Mouse (Mus musculus) stomach, embryonic 15.5 days (tissue): Measurements from ENCODE around the gene Enpp6. TPM values are rescaled to one million over a fixed set of nuclear protein-coding genes. Genes with fewer than 3 reads are reported as not detected.

Experiments
- ATAC-seq: fragments of 200-750 bp; cut with Nextera tagmentation; 2 replicates; pipeline ENCODE4 v1.8.0; 2017; ENCODE audit warnings: low read depth, moderate number of reproducible peaks, moderate TSS enrichment; ENCODE audit not compliant: insufficient read depth, low FRiP score
- H3K27ac ChIP-seq: fragments of 300-500 bp; sonication (generic); 2 replicates; pipeline ENCODE4 v1.5.1; 2015; ENCODE audit warnings: mild to moderate bottlenecking, inconsistent platforms
- H3K27me3 ChIP-seq: fragments of 300-500 bp; sonication (generic); replicated peaks from 2 replicates; pipeline ENCODE4 v1.6.1; 2015; ENCODE audit warnings: inconsistent platforms
- H3K36me3 ChIP-seq: fragments of 300-500 bp; sonication (generic); 2 replicates; pipeline ENCODE4 v1.6.1; 2015; ENCODE audit warnings: inconsistent platforms
- H3K4me1 ChIP-seq: fragments of 300-500 bp; sonication (generic); 2 replicates; pipeline ENCODE4 v1.6.1; 2015; ENCODE audit warnings: inconsistent platforms
- H3K4me2 ChIP-seq: fragments of 300-500 bp; sonication (generic); 2 replicates; pipeline ENCODE4 v1.6.1; 2015; ENCODE audit warnings: mild to moderate bottlenecking, inconsistent platforms
- H3K4me3 ChIP-seq: fragments of 300-500 bp; sonication (generic); replicated peaks from 2 replicates; pipeline ENCODE4 v1.5.1; 2015; ENCODE audit warnings: inconsistent platforms
- H3K9ac ChIP-seq: fragments of 300-500 bp; sonication (generic); 2 replicates; pipeline ENCODE4 v1.6.1; 2015; ENCODE audit warnings: inconsistent platforms
- H3K9me3 ChIP-seq: fragments of 300-500 bp; sonication (generic); 2 replicates; pipeline ENCODE4 v1.6.1; 2016; ENCODE audit warnings: inconsistent platforms
- WGBS: fragments of 180-500 bp; shearing (Covaris S2); methylation state at CpG from one replicate; pipeline ENCODE4 v1.1.7; 2015; 5-methylcytosine and 5-hydroxymethylcytosine counted together
- polyA plus RNA-seq: library from polyadenylated mRNA; unstranded; fragments of >200 nt; fragmentation: Nextera tagmentation; extraction: Ambion mirVana; gene quantifications from 2 replicates; pipeline ENCODE4 v1.2.1, GENCODE M21; 2015

Enpp6 gene
- polyA plus RNA-seq, 1 experiment from 2014 or later = 0.77 TPM

- Histone ChIP-seq H3K4me1 (no peaks in the 10 kb centered on the region), H3K4me2 (no peak overlapping the region), H3K4me3 (no peak overlapping the region), H3K36me3 (no peaks in the 10 kb centered on the region), H3K27ac (no peak overlapping the region), H3K9ac (no peak overlapping the region), H3K27me3 (no peaks in the 10 kb centered on the region), H3K9me3 (no peaks in the 10 kb centered on the region)
- WGBS = 65% methylated on average over 14 of the region's 14 CpGs
- no peak for ATAC-seq
Observed at GRCm38 (mm10) chr8:46965812-46966211, 20.9 kb upstream of the Enpp6 start.

GRCm38 (mm10) chr8:46968721-46969120 is 18.0 kb upstream of the Enpp6 start:
- Histone ChIP-seq H3K36me3 (no peaks in the 10 kb centered on the region), H3K4me3 (no peak overlapping the region), H3K4me2 (no peak overlapping the region), H3K4me1 (no peaks in the 10 kb centered on the region), H3K27me3 (no peaks in the 10 kb centered on the region), H3K9me3 (no peaks in the 10 kb centered on the region), H3K9ac (no peak overlapping the region), H3K27ac (no peak overlapping the region)
- ATAC-seq = no peak
- 90% methylated on average over 3 of the region's 3 CpGs for WGBS

- H3K27me3 ChIP-seq = no peaks in the 10 kb centered on the region
- 59% methylated on average over 2 of the region's 2 CpGs for WGBS
- H3K27ac ChIP-seq = no peak overlapping the region
- no peaks in the 10 kb centered on the region for H3K4me1 ChIP-seq
- no peaks in the 10 kb centered on the region for H3K36me3 ChIP-seq
- H3K9me3 ChIP-seq = no peaks in the 10 kb centered on the region
- H3K4me3 ChIP-seq = no peak overlapping the region
- ATAC-seq = no peak
- H3K9ac ChIP-seq = no peak overlapping the region
- no peak overlapping the region for H3K4me2 ChIP-seq
Observed at GRCm38 (mm10) chr8:46969386-46969785, 17.3 kb upstream of the Enpp6 start.

GRCm38 (mm10) chr8:46977376-46977775 is 9.3 kb upstream of the Enpp6 start:
- WGBS = 71% methylated on average over 4 of the region's 4 CpGs
- no peak overlapping the region for H3K9ac ChIP-seq
- no peak overlapping the region for H3K4me3 ChIP-seq
- no peak overlapping the region for H3K27ac ChIP-seq
- no peaks in the 10 kb centered on the region for H3K9me3 ChIP-seq
- ATAC-seq = no peak
- H3K4me2 ChIP-seq = no peak overlapping the region
- no peaks in the 10 kb centered on the region for H3K27me3 ChIP-seq
- no peaks in the 10 kb centered on the region for H3K36me3 ChIP-seq
- H3K4me1 ChIP-seq = no peaks in the 10 kb centered on the region

- no peaks in the 10 kb centered on the region for H3K27me3 ChIP-seq
- no peak overlapping the region for H3K4me2 ChIP-seq
- no peak overlapping the region for H3K27ac ChIP-seq
- no peaks in the 10 kb centered on the region for H3K36me3 ChIP-seq
- no peak overlapping the region for H3K4me3 ChIP-seq
- no peak for ATAC-seq
- no peaks in the 10 kb centered on the region for H3K9me3 ChIP-seq
- WGBS = 69% methylated on average over 6 of the region's 6 CpGs
- H3K9ac ChIP-seq = no peak overlapping the region
- H3K4me1 ChIP-seq = no peaks in the 10 kb centered on the region
Observed at GRCm38 (mm10) chr8:46982166-46982565, 4.5 kb upstream of the Enpp6 start.

GRCm38 (mm10) chr8:46982770-46983169 is 3.9 kb upstream of the Enpp6 start:
- H3K9me3 ChIP-seq = no peaks in the 10 kb centered on the region
- no peak for ATAC-seq
- no peaks in the 10 kb centered on the region for H3K27me3 ChIP-seq
- no peak overlapping the region for H3K9ac ChIP-seq
- no peak overlapping the region for H3K4me2 ChIP-seq
- no peak overlapping the region for H3K27ac ChIP-seq
- WGBS = 60% methylated on average over 4 of the region's 4 CpGs
- H3K4me1 ChIP-seq = no peaks in the 10 kb centered on the region
- no peak overlapping the region for H3K4me3 ChIP-seq
- no peaks in the 10 kb centered on the region for H3K36me3 ChIP-seq

- H3K4me2 ChIP-seq = no peak overlapping the region
- no peak for ATAC-seq
- no peak overlapping the region for H3K27ac ChIP-seq
- H3K27me3 ChIP-seq = no peaks in the 10 kb centered on the region
- WGBS = 80% methylated on average over 11 of the region's 11 CpGs
- H3K4me1 ChIP-seq = no peaks in the 10 kb centered on the region
- no peak overlapping the region for H3K9ac ChIP-seq
- no peaks in the 10 kb centered on the region for H3K9me3 ChIP-seq
- no peaks in the 10 kb centered on the region for H3K36me3 ChIP-seq
- no peak overlapping the region for H3K4me3 ChIP-seq
Observed at GRCm38 (mm10) chr8:46984647-46985046, 2.0 kb upstream of the Enpp6 start.

GRCm38 (mm10) chr8:46988366-46988765 is 1.7 kb downstream of the Enpp6 start:
- Histone ChIP-seq H3K9ac (no peak overlapping the region), H3K27ac (no peak overlapping the region), H3K36me3 (no peaks in the 10 kb centered on the region), H3K4me1 (no peaks in the 10 kb centered on the region), H3K4me3 (no peak overlapping the region), H3K27me3 (no peaks in the 10 kb centered on the region), H3K9me3 (no peaks in the 10 kb centered on the region), H3K4me2 (no peak overlapping the region)
- no peak for ATAC-seq
- 66% methylated on average over 6 of the region's 6 CpGs for WGBS

GRCm38 (mm10) chr8:46991081-46991480 is 4.4 kb downstream of the Enpp6 start:
- no peaks in the 10 kb centered on the region for H3K9me3 ChIP-seq
- H3K9ac ChIP-seq = no peak overlapping the region
- 67% methylated on average over 5 of the region's 5 CpGs for WGBS
- no peaks in the 10 kb centered on the region for H3K36me3 ChIP-seq
- no peak for ATAC-seq
- H3K27ac ChIP-seq = no peak overlapping the region
- H3K4me1 ChIP-seq = no peaks in the 10 kb centered on the region
- H3K4me2 ChIP-seq = no peak overlapping the region
- no peaks in the 10 kb centered on the region for H3K27me3 ChIP-seq
- no peak overlapping the region for H3K4me3 ChIP-seq

- H3K9ac ChIP-seq = no peak overlapping the region
- WGBS = 86% methylated on average over 9 of the region's 9 CpGs
- H3K4me1 ChIP-seq = no peaks in the 10 kb centered on the region
- no peaks in the 10 kb centered on the region for H3K36me3 ChIP-seq
- H3K9me3 ChIP-seq = no peaks in the 10 kb centered on the region
- ATAC-seq = no peak
- H3K27ac ChIP-seq = no peak overlapping the region
- no peak overlapping the region for H3K4me2 ChIP-seq
- no peaks in the 10 kb centered on the region for H3K27me3 ChIP-seq
- H3K4me3 ChIP-seq = no peak overlapping the region
Observed at GRCm38 (mm10) chr8:46992579-46992978, 5.9 kb downstream of the Enpp6 start.

GRCm38 (mm10) chr8:46995931-46996664 is 9.4 kb downstream of the Enpp6 start:
- Histone ChIP-seq H3K4me3 (no peak overlapping the region), H3K9me3 (no peaks in the 10 kb centered on the region), H3K9ac (no peak overlapping the region), H3K27ac (no peak overlapping the region), H3K27me3 (no peaks in the 10 kb centered on the region), H3K36me3 (no peaks in the 10 kb centered on the region), H3K4me1 (no peaks in the 10 kb centered on the region), H3K4me2 (no peak overlapping the region)
- 40% methylated on average over 9 of the region's 9 CpGs for WGBS
- ATAC-seq = no peak

- no peak for ATAC-seq
- Histone ChIP-seq H3K9ac (no peak overlapping the region), H3K27me3 (no peaks in the 10 kb centered on the region), H3K27ac (no peak overlapping the region), H3K4me2 (no peak overlapping the region), H3K9me3 (no peaks in the 10 kb centered on the region), H3K4me3 (no peak overlapping the region), H3K36me3 (no peaks in the 10 kb centered on the region), H3K4me1 (no peaks in the 10 kb centered on the region)
- 81% methylated on average over 5 of the region's 5 CpGs for WGBS
Observed at GRCm38 (mm10) chr8:47005676-47006075, 19.0 kb downstream of the Enpp6 start.

GRCm38 (mm10) chr8:47006785-47007184 is 20.1 kb downstream of the Enpp6 start:
- H3K9ac ChIP-seq = no peak overlapping the region
- H3K4me1 ChIP-seq = no peaks in the 10 kb centered on the region
- ATAC-seq = no peak
- no peaks in the 10 kb centered on the region for H3K36me3 ChIP-seq
- no peak overlapping the region for H3K4me2 ChIP-seq
- H3K9me3 ChIP-seq = no peaks in the 10 kb centered on the region
- WGBS = 55% methylated on average over 9 of the region's 9 CpGs
- H3K4me3 ChIP-seq = no peak overlapping the region
- H3K27ac ChIP-seq = no peak overlapping the region
- H3K27me3 ChIP-seq = no peaks in the 10 kb centered on the region
